Mouse (Mus musculus) thymus, adult 2 months (tissue): ENCODE data around the gene Soga3. TPM values are rescaled to one million over a fixed set of nuclear protein-coding genes. Genes with fewer than 3 reads are reported as not detected.

Experiments
- DNase-seq: peaks from one replicate; pipeline ENCODE4 v3.0.0; 2021
- H3K27ac ChIP-seq: fragments of 200-500 bp; 2 replicates; pipeline ENCODE4 v1.5.1; 2012; ENCODE audit warnings: low read length, control low read depth; ENCODE audit not compliant: control insufficient read depth, insufficient read depth
- H3K27me3 ChIP-seq: fragments of 200-500 bp; 2 replicates; pipeline ENCODE4 v1.6.1; 2012; ENCODE audit warnings: mild to moderate bottlenecking, low read length, moderate library complexity, mixed read lengths; ENCODE audit not compliant: control insufficient read depth, insufficient read depth
- H3K36me3 ChIP-seq: fragments of 200-500 bp; 2 replicates; pipeline ENCODE4 v1.6.1; 2012; ENCODE audit warnings: mild to moderate bottlenecking, low read length, moderate library complexity; ENCODE audit not compliant: control insufficient read depth, insufficient read depth
- H3K4me1 ChIP-seq: fragments of 200-500 bp; replicated peaks from 2 replicates; pipeline ENCODE4 v1.6.1; 2012; ENCODE audit warnings: low read length; ENCODE audit not compliant: control insufficient read depth, insufficient read depth
- H3K4me3 ChIP-seq: fragments of 200-500 bp; 2 replicates; pipeline ENCODE4 v1.5.1; 2012; ENCODE audit warnings: mild to moderate bottlenecking, low read length, control low read depth, moderate library complexity; ENCODE audit not compliant: control insufficient read depth, insufficient read depth
- CTCF ChIP-seq: fragments of 200-500 bp; IDR thresholded peaks from 2 replicates; pipeline ENCODE4 v1.5.1; 2012; ENCODE audit warnings: mild to moderate bottlenecking, control low read depth, low read length, moderate library complexity, borderline replicate concordance; ENCODE audit not compliant: control insufficient read depth, poor library complexity, insufficient read depth; ENCODE audit errors: extremely low read depth
- POLR2A ChIP-seq: fragments of 200-500 bp; IDR thresholded peaks from 2 replicates; pipeline ENCODE4 v1.6.1; 2012; ENCODE audit warnings: mild to moderate bottlenecking, low read length, control low read depth, moderate library complexity; ENCODE audit not compliant: control insufficient read depth, poor library complexity, insufficient read depth; ENCODE audit errors: extremely low read depth
- WGBS: fragments of 180-500 bp; shearing (Covaris S2); methylation state at CpG from one replicate; pipeline ENCODE4 v1.1.7; 2018; 5-methylcytosine and 5-hydroxymethylcytosine counted together
- polyA plus RNA-seq: library from polyadenylated mRNA; depleted of rRNA; stranded (reverse); fragments of >200 nt; gene quantifications from 2 replicates; pipeline ENCODE4 v1.2.3, GENCODE M21; 2012; rRNA removed

The Soga3 gene
- 0.04 and 0.13 TPM in 2 replicates for polyA plus RNA-seq

DNA sequence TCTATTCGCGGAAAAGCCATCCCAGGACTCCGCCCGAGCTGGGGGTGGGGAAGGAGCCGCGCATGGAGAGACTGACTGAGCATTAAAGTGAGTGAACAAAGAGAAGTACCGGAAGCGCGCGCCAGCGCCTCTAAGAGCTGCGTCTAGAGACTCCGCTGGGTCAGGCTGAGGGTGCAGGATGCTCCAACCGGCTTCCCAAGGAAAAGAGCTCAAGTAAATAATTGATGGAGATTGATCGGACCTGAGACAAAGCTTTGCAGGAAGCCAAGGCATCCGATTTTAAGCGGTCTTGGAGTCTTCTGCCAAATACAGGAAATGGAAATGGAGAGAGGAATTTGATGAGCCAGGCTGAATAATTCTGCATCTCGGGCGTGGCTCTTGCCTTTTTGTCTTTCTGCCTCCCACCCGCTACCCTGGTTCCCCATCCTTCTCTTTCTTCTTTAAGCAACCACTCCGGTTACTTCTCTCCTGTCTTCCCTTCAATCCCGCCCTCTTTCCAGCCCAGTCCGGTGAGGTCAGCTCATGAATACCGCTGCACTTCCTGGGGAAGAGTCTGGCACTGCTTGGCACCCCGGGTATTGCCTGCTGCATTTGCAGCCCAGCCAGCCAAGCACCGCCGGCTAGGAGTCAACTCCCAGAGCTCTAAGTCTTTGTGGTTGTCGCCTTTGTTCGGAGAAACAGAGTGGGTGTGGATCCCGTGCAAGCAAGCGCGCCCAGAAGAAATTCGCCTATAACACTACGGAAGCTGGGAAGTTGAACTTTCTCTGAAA, at the start of gene Soga3:
Gene Soga3 (plus strand): TSS at position 274 of the 770 bp plus-strand sequence.
- Histone ChIP-seq H3K4me3 (no peak within 1 kb of the TSS), H3K27me3 (peaks cover 6% of the 10 kb centered on the region; the same call in 1 of the 2 replicates), H3K27ac (no peak within 1 kb of the TSS), H3K4me1 (no peaks in the 10 kb centered on the region; the same call in 1 of the 2 replicates), H3K36me3 (no peaks in the 10 kb centered on the region)
- no peak for DNase-seq
- no peak for TF ChIP-seq POLR2A
- no peak for TF ChIP-seq CTCF
- 9% methylated on average over 34 of the region's 34 CpGs for WGBS

GRCm38 (mm10) chr10:29106962-29107361, 36.7 kb upstream of the Soga3 start:
- DNase-seq = no peak
- no peak overlapping the region for H3K27ac ChIP-seq
- TF ChIP-seq CTCF (no peak), POLR2A (no peak)
- H3K27me3 ChIP-seq = no peaks in the 10 kb centered on the region
- no peak overlapping the region for H3K4me3 ChIP-seq
- no peaks in the 10 kb centered on the region for H3K36me3 ChIP-seq
- no peaks in the 10 kb centered on the region for H3K4me1 ChIP-seq
- WGBS = 19% methylated on average over 4 of the region's 4 CpGs

- no peak overlapping the region for H3K27ac ChIP-seq
- TF ChIP-seq CTCF = no peak
- TF ChIP-seq POLR2A = no peak
- no peaks in the 10 kb centered on the region; the same call in 1 of the 2 replicates for H3K4me1 ChIP-seq
- H3K27me3 ChIP-seq = peaks cover 6% of the 10 kb centered on the region; the same call in 1 of the 2 replicates
- 32% methylated on average over 7 of the region's 7 CpGs for WGBS
- H3K4me3 ChIP-seq = no peak overlapping the region
- no peaks in the 10 kb centered on the region for H3K36me3 ChIP-seq
- no peak for DNase-seq
Measured at GRCm38 (mm10) chr10:29142556-29143105, 1.0 kb upstream of the Soga3 start.

DNA sequence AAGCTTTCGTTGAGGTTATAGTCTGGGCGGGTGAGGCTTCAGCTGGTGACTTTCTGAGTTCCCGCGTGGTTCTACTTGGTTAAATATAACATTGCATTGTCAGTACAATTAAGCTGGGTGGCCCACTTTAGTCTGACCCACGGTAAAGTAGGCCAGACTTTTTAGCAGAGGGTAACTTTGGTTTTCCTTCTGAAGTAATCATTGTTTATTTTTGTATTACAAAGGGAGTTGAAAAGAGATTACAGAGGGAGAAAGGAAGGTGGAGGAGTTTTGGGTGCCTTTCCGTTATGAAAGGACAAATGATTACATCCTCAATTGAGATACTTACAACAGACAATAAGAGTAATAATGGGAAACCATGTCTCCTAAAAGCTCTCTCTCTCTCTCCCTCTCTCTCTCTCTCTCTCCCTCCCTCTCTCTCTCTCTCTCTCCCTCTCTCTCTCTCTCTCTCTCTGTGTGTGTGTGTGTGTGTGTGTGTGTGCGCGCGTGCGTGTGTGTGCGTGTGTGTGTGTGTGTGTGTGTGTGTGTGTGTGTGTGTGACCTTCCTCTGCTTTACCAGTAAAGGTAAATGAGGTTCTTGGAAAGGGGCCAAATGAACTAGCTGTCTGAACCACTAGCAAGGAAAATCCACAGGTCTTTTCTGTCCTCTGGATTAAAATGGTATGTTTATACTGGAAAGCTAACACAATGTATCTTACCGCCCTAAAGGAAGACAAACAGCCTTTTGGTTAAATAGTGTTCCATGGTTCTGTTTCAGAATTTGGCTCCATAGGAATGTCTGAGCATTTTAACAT, 1.2 kb downstream of the Soga3 start:
- no peak for TF ChIP-seq CTCF
- no peak for TF ChIP-seq POLR2A
- DNase-seq = no peak
- H3K36me3 ChIP-seq = no peaks in the 10 kb centered on the region
- no peaks in the 10 kb centered on the region; the same call in 1 of the 2 replicates for H3K4me1 ChIP-seq
- H3K27ac ChIP-seq = no peak overlapping the region
- H3K4me3 ChIP-seq = no peak overlapping the region
- peaks cover 6% of the 10 kb centered on the region; the same call in 1 of the 2 replicates for H3K27me3 ChIP-seq
- WGBS = 37% methylated on average over 9 of the region's 12 CpGs

DNA sequence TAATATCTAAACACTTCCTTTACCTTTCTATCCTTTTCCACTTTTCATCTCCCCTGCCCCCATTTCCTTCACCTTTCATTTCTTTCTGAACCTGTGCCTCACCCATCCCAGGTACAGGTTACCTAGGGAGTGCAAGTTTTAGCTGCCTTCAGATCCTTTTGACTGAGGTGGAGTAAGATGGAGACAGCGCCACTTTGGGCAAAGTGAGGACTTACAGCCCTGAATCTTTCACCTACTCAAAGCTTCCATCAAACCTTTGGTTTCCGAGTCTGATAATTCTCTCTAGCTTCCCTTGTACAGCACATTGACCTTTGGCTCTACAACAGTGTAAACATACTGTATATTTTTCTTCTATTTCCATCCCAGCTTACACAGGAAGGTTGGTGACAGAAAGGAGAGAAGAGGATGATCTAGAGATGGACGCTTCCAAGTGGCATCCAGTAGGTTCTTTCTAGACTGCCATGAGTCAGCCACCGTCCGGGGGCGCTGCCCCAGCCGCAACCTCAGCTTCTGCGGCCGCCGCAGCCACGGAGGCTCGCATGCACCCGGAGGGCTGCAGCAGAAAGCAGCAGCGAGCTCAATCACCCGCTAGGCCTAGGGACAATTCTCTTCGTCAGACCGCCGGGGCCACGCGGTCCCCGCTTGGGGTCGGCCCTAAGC, 2.7 kb downstream of the Soga3 start:
- TF ChIP-seq CTCF (no peak), POLR2A (no peak)
- no peak for DNase-seq
- Histone ChIP-seq H3K36me3 (no peaks in the 10 kb centered on the region), H3K27ac (no peak overlapping the region), H3K4me3 (0 out of 2 replicates have a peak overlapping the region, but pooled peaks have one; percentile 3), H3K4me1 (no peaks in the 10 kb centered on the region; the same call in 1 of the 2 replicates), H3K27me3 (peaks cover 6% of the 10 kb centered on the region; the same call in 1 of the 2 replicates)
- 4% methylated on average over 22 of the region's 22 CpGs for WGBS

DNA sequence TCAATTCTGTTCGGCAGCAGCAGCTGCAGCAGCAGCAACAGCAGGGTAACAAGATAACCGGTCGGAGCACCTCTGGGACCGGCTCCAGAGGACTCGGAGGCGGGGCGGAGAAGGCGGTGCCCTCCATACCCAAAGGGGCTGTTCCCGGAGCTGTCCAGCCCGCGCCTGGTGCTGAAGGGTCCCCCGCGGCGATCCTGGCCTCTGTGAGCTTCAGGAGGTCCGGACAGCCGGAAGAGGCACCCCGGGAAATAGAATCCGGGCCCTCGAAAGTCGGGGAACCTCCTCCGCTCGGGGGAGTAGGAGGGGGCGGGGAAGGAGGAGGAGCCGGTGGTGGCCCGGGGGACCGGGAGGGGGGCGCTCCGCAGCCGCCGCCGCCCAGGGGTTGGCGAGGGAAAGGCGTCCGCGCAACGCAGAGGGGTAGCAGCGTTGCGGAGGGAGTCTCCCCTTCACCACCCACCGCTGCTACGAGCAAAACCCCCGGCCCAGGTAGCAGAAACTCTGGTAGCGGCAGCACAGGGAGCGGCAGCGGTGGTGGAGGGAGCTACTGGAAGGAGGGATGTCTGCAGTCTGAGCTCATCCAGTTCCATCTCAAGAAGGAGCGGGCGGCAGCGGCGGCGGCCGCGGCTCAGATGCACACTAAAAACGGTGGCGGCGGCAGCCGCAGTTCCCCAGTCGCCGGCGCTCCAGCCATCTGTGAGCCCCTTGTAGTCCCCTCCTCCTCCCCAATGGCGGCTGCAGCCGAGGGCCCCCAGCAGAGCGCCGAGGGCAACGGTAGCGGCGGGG, 3.4 kb downstream of the Soga3 start:
- TF ChIP-seq CTCF (no peak), POLR2A (no peak)

More for the DNA sequence above, 3.4 kb downstream of the Soga3 start:
- H3K36me3 ChIP-seq = no peaks in the 10 kb centered on the region
- whole genome bisulfite sequencing = 3% methylated on average over 64 of the region's 65 CpGs
- no peak overlapping the region for H3K27ac ChIP-seq
- H3K4me3 ChIP-seq = 0 out of 2 replicates have a peak overlapping the region, but pooled peaks have one; percentile 3
- H3K4me1 ChIP-seq = no peaks in the 10 kb centered on the region; the same call in 1 of the 2 replicates
- peaks cover 6% of the 10 kb centered on the region; the same call in 1 of the 2 replicates for H3K27me3 ChIP-seq
- peak; percentile 22 for DNase-seq
